Mouse (Mus musculus): Measurements from ENCODE around the gene Rnft2. TPM values are rescaled to one million over a fixed set of nuclear protein-coding genes. Genes with fewer than 3 reads are reported as not detected.

Rnft2 gene
- total RNA-seq, 2 experiments from 2014 or later = 71.8 to 72.7 TPM

GRCm38 (mm10) chr5:118253551-118253950 is 8.6 kb upstream of the Rnft2 start:
- no peak for DNase-seq (ENCODE audit: low spot score in 2 of 2)

- DNase-seq (ENCODE audit: low spot score in 2 of 2) = no peak
Observed at GRCm38 (mm10) chr5:118250987-118251386, 6.1 kb upstream of the Rnft2 start.

GRCm38 (mm10) chr5:118247378-118247777 is 2.5 kb upstream of the Rnft2 start:
- no peak for DNase-seq (ENCODE audit: low spot score in 2 of 2)

- DNase-seq (ENCODE audit: low spot score in 2 of 2) = no peak
Observed at GRCm38 (mm10) chr5:118245606-118246308, 841 bp upstream of the Rnft2 start.

- DNase-seq (ENCODE audit: low spot score in 2 of 2) = no peak
Observed at GRCm38 (mm10) chr5:118239671-118240070, 5.2 kb downstream of the Rnft2 start.

- DNase-seq (ENCODE audit: low spot score in 2 of 2) = no peak
Observed at GRCm38 (mm10) chr5:118236891-118237290, 8.0 kb downstream of the Rnft2 start.

- peak; percentile 31 to 45 for DNase-seq (ENCODE audit: low spot score in 2 of 2)
Observed at GRCm38 (mm10) chr5:118230071-118230611, 14.8 kb downstream of the Rnft2 start.

GRCm38 (mm10) chr5:118223142-118223757 is 21.7 kb downstream of the Rnft2 start:
- no peak for DNase-seq (ENCODE audit: low spot score in 2 of 2)

- DNase-seq (ENCODE audit: low spot score in 2 of 2) = no peak
Observed at GRCm38 (mm10) chr5:118217410-118217809, 27.5 kb downstream of the Rnft2 start.

GRCm38 (mm10) chr5:118214418-118215154 is 30.3 kb downstream of the Rnft2 start:
- peak; percentile 90 to 92 for DNase-seq (ENCODE audit: low spot score in 2 of 2)

- peak in 1 of 2 experiments; percentile 31 for DNase-seq (ENCODE audit: low spot score in 2 of 2)
Observed at GRCm38 (mm10) chr5:118214012-118214411, 30.9 kb downstream of the Rnft2 start.

- no peak for DNase-seq (ENCODE audit: low spot score in 2 of 2)
Observed at GRCm38 (mm10) chr5:118205852-118206251, 39.1 kb downstream of the Rnft2 start.

GRCm38 (mm10) chr5:118204675-118205440 is 40.1 kb downstream of the Rnft2 start:
- DNase-seq (ENCODE audit: low spot score in 2 of 2) = no peak

GRCm38 (mm10) chr5:118199670-118200069 is 45.2 kb downstream of the Rnft2 start:
- no peak for DNase-seq (ENCODE audit: low spot score in 2 of 2)

- no peak for DNase-seq (ENCODE audit: low spot score in 2 of 2)
Observed at GRCm38 (mm10) chr5:118197421-118197820, 47.5 kb downstream of the Rnft2 start.

GRCm38 (mm10) chr5:118192221-118192620 is 52.7 kb downstream of the Rnft2 start:
- DNase-seq (ENCODE audit: low spot score in 2 of 2) = no peak

- no peak for DNase-seq (ENCODE audit: low spot score in 2 of 2)
Observed at GRCm38 (mm10) chr5:118190491-118190890, 54.4 kb downstream of the Rnft2 start.

GRCm38 (mm10) chr5:118188356-118188755 is 56.6 kb downstream of the Rnft2 start:
- DNase-seq (ENCODE audit: low spot score in 2 of 2) = no peak

GRCm38 (mm10) chr5:118186903-118187633 is 57.8 kb downstream of the Rnft2 start:
- DNase-seq (ENCODE audit: low spot score in 2 of 2) = no peak

- DNase-seq (ENCODE audit: low spot score in 2 of 2) = peak in 1 of 2 experiments; percentile 16
Observed at GRCm38 (mm10) chr5:118177640-118178039, 67.3 kb downstream of the Rnft2 start.

Measured in left cerebral cortex, adult 18-20 months (tissue).